Mouse (Mus musculus): Measurements from ENCODE around the gene Lrrc66.

Lrrc66 gene

DNA sequence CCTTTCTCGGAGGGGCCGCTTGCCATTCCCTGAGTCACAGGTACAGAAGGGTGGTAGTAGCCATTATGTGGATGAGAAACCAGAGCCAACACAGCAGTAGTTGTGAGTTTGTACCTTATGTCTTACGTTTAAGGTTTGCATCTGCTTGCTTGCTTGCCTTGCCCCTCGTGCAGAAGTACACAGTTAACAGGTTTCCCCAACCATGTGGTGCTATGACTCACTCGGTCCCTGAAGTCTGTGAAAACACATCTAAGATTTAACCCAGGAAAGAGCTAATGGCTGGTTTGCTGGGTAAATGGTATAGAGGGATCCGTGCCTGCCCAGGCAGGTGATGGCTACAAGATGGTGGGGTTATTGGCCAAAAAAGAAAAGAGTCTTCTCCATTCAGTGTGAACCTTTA lies 73.6 kb downstream of the Lrrc66 start:
- no peak for DNase-seq (ENCODE audit: low spot score in 2 of 2)

DNA sequence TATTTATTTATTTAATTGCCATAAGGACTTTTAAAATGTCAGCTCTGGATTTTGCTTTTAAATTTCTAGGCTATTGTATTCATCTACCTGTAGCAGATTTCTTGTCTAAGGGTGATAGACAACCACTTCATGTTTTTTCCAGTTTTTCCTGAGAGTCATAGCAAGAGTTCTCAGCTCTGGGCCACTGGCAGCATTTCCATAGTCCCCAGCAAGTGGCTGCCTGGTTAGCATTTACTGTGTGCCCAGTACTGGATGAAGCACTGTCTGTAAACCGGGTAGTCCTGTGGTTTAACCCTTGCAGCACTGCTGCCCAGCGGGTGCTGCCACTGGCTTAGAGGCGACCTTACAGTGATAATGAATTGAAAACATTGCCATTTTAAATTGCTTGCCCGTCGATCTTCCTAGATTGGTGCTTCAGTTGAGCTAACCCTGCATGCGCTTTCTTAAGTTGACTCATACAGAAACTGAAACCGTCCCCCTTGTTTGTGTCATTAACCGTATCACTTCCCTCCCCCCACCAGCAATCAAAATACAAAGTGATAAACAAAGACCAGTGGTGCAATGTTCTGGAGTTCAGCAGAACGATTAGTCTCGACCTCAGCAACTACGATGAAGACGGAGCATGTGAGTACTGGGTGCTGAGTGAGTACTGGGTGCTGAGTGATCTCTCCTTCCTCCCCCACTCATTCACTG lies 75.4 kb downstream of the Lrrc66 start:
- no peak for DNase-seq (ENCODE audit: low spot score in 2 of 2)

All from right cerebral cortex, adult 2 months (tissue).